Mouse (Mus musculus) embryonic facial prominence, embryonic 14.5 days (tissue): Measurements from ENCODE around the gene 4930455H04Rik. TPM values are rescaled to one million over a fixed set of nuclear protein-coding genes. Genes with fewer than 3 reads are reported as not detected.

ENCODE experiments used
- ATAC-seq: fragments of 200-750 bp; cut with Nextera tagmentation; 2 replicates; pipeline ENCODE4 v1.8.0; 2017; ENCODE audit warnings: low read depth, moderate number of reproducible peaks, moderate TSS enrichment
- DNase-seq: peaks from one replicate; pipeline ENCODE4 v3.0.0-alpha.2; 2015; ENCODE audit warnings: low spot score
- H3K27ac ChIP-seq: fragments of 300-500 bp; sonication (generic); replicated peaks from 2 replicates; pipeline ENCODE4 v1.5.1; 2014; ENCODE audit warnings: low read depth, mild to moderate bottlenecking, low read length, moderate library complexity
- H3K27me3 ChIP-seq: fragments of 300-500 bp; sonication (generic); replicated peaks from 2 replicates; pipeline ENCODE4 v1.6.1; 2014; ENCODE audit warnings: low read length; ENCODE audit not compliant: control insufficient read depth, insufficient read depth
- H3K36me3 ChIP-seq: fragments of 300-500 bp; sonication (generic); 2 replicates; pipeline ENCODE4 v1.6.1; 2014; ENCODE audit warnings: low read length, mixed read lengths; ENCODE audit not compliant: control insufficient read depth, insufficient read depth
- H3K4me1 ChIP-seq: fragments of 300-500 bp; sonication (generic); 2 replicates; pipeline ENCODE4 v1.6.1; 2014; ENCODE audit warnings: antibody characterized with exemption, low read length; ENCODE audit not compliant: control insufficient read depth, insufficient read depth
- H3K4me2 ChIP-seq: fragments of 300-500 bp; sonication (generic); 2 replicates; pipeline ENCODE4 v1.6.1; 2014; ENCODE audit warnings: low read depth, mild to moderate bottlenecking, low read length, moderate library complexity, mixed read lengths
- H3K4me3 ChIP-seq: fragments of 300-500 bp; sonication (generic); 2 replicates; pipeline ENCODE4 v1.5.1; 2014; ENCODE audit warnings: low read depth, mild to moderate bottlenecking, low read length
- H3K9ac ChIP-seq: fragments of 300-500 bp; sonication (generic); 2 replicates; pipeline ENCODE4 v1.6.1; 2014; ENCODE audit warnings: low read depth, mild to moderate bottlenecking, low read length, moderate library complexity, mixed read lengths
- H3K9me3 ChIP-seq: fragments of 300-500 bp; sonication (generic); 2 replicates; pipeline ENCODE4 v1.6.1; 2016; ENCODE audit warnings: low read length; ENCODE audit not compliant: control insufficient read depth
- WGBS: fragments of 180-500 bp; shearing (Covaris S2); extraction: QIAGEN DNeasy Blood & Tissue Kit; methylation state at CpG from one replicate; pipeline ENCODE4 v1.1.7; 2014; 5-methylcytosine and 5-hydroxymethylcytosine counted together
- polyA plus RNA-seq: library from polyadenylated mRNA; unstranded; fragments of >200 nt; fragmentation: Nextera tagmentation; extraction: Ambion mirVana; gene quantifications from 2 replicates; pipeline ENCODE4 v1.2.1, GENCODE M21; 2014

The 4930455H04Rik gene
- polyA plus RNA-seq, 1 experiment from 2014 or later, result not detected

GRCm38 (mm10) chr3:117001686-117002485 is 33.8 kb downstream of the 4930455H04Rik start:
- no peaks in the 10 kb centered on the region for H3K4me1 ChIP-seq
- WGBS, result 51% methylated on average over 9 of the region's 9 CpGs
- peak; percentile 53; the same call in 1 of the 2 replicates for ATAC-seq
- no peaks in the 10 kb centered on the region for H3K36me3 ChIP-seq
- no peak overlapping the region for H3K4me2 ChIP-seq
- H3K9ac ChIP-seq, result no peak overlapping the region
- H3K27me3 ChIP-seq, result no peaks in the 10 kb centered on the region
- DNase-seq, result no peak
- H3K4me3 ChIP-seq, result no peak overlapping the region
- H3K27ac ChIP-seq, result no peak overlapping the region
- H3K9me3 ChIP-seq, result no peaks in the 10 kb centered on the region

- no peak overlapping the region for H3K4me3 ChIP-seq
- no peaks in the 10 kb centered on the region for H3K36me3 ChIP-seq
- no peaks in the 10 kb centered on the region for H3K4me1 ChIP-seq
- H3K27me3 ChIP-seq, result no peaks in the 10 kb centered on the region
- ATAC-seq (no peak), DNase-seq (no peak)
- no peak overlapping the region for H3K4me2 ChIP-seq
- H3K9me3 ChIP-seq, result no peaks in the 10 kb centered on the region
- 60% methylated on average over 6 of the region's 6 CpGs for WGBS
- H3K9ac ChIP-seq, result no peak overlapping the region
- H3K27ac ChIP-seq, result no peak overlapping the region
These were observed 35.3 kb downstream of the 4930455H04Rik start for GRCm38 (mm10) chr3:117003379-117003778.

GRCm38 (mm10) chr3:117006636-117007035 is 38.6 kb downstream of the 4930455H04Rik start:
- Histone ChIP-seq H3K27me3 (no peaks in the 10 kb centered on the region), H3K9me3 (no peaks in the 10 kb centered on the region), H3K9ac (no peak overlapping the region), H3K4me3 (no peak overlapping the region), H3K4me1 (no peaks in the 10 kb centered on the region), H3K4me2 (no peak overlapping the region), H3K27ac (no peak overlapping the region), H3K36me3 (no peaks in the 10 kb centered on the region)
- 90% methylated on average over 3 of the region's 3 CpGs for WGBS
- ATAC-seq (no peak), DNase-seq (no peak)

- H3K4me2 ChIP-seq, result no peak overlapping the region
- no peaks in the 10 kb centered on the region for H3K36me3 ChIP-seq
- H3K9ac ChIP-seq, result no peak overlapping the region
- no peaks in the 10 kb centered on the region for H3K9me3 ChIP-seq
- H3K27me3 ChIP-seq, result no peaks in the 10 kb centered on the region
- DNase-seq, result no peak
- H3K27ac ChIP-seq, result no peak overlapping the region
- H3K4me1 ChIP-seq, result no peaks in the 10 kb centered on the region
- ATAC-seq, result no peak
- 75% methylated on average over 6 of the region's 6 CpGs for WGBS
- no peak overlapping the region for H3K4me3 ChIP-seq
These were observed 39.3 kb downstream of the 4930455H04Rik start for GRCm38 (mm10) chr3:117007340-117007739.

- no peaks in the 10 kb centered on the region for H3K27me3 ChIP-seq
- no peak overlapping the region for H3K4me3 ChIP-seq
- H3K9ac ChIP-seq, result no peak overlapping the region
- no peaks in the 10 kb centered on the region for H3K9me3 ChIP-seq
- whole genome bisulfite sequencing, result 68% methylated on average over 6 of the region's 6 CpGs
- ATAC-seq (no peak), DNase-seq (no peak)
- H3K27ac ChIP-seq, result no peak overlapping the region
- no peaks in the 10 kb centered on the region for H3K4me1 ChIP-seq
- H3K36me3 ChIP-seq, result no peaks in the 10 kb centered on the region
- no peak overlapping the region for H3K4me2 ChIP-seq
These were observed 42.1 kb downstream of the 4930455H04Rik start for GRCm38 (mm10) chr3:117010182-117010581.

- Histone ChIP-seq H3K36me3 (no peaks in the 10 kb centered on the region), H3K9me3 (no peaks in the 10 kb centered on the region), H3K4me1 (no peaks in the 10 kb centered on the region), H3K4me3 (no peak overlapping the region), H3K27ac (no peak overlapping the region), H3K27me3 (no peaks in the 10 kb centered on the region), H3K9ac (no peak overlapping the region), H3K4me2 (no peak overlapping the region)
- no peak for ATAC-seq
- no peak for DNase-seq
- WGBS, result 87% methylated on average over 3 of the region's 3 CpGs
These were observed 52.3 kb downstream of the 4930455H04Rik start for GRCm38 (mm10) chr3:117020319-117020718.

- ATAC-seq (no peak), DNase-seq (no peak)
- H3K9me3 ChIP-seq, result no peaks in the 10 kb centered on the region
- H3K4me2 ChIP-seq, result no peak overlapping the region
- no peak overlapping the region for H3K27ac ChIP-seq
- H3K36me3 ChIP-seq, result no peaks in the 10 kb centered on the region
- no peak overlapping the region for H3K4me3 ChIP-seq
- no peak overlapping the region for H3K9ac ChIP-seq
- no peaks in the 10 kb centered on the region for H3K4me1 ChIP-seq
- no peaks in the 10 kb centered on the region for H3K27me3 ChIP-seq
- 49% methylated on average over 7 of the region's 7 CpGs for WGBS
These were observed 53.8 kb downstream of the 4930455H04Rik start for GRCm38 (mm10) chr3:117021907-117022306.

- Histone ChIP-seq H3K27ac (no peak overlapping the region), H3K4me1 (no peaks in the 10 kb centered on the region), H3K9me3 (no peaks in the 10 kb centered on the region), H3K9ac (no peak overlapping the region), H3K36me3 (no peaks in the 10 kb centered on the region), H3K4me2 (no peak overlapping the region), H3K27me3 (no peaks in the 10 kb centered on the region), H3K4me3 (no peak overlapping the region)
- ATAC-seq, result no peak
- no peak for DNase-seq
- 79% methylated on average over 1 of the region's 1 CpGs for WGBS
These were observed 56.0 kb downstream of the 4930455H04Rik start for GRCm38 (mm10) chr3:117024111-117024510.

GRCm38 (mm10) chr3:117024557-117024956 is 56.5 kb downstream of the 4930455H04Rik start:
- no peaks in the 10 kb centered on the region for H3K4me1 ChIP-seq
- no peak overlapping the region for H3K27ac ChIP-seq
- no peak for ATAC-seq
- H3K9me3 ChIP-seq, result no peaks in the 10 kb centered on the region
- H3K36me3 ChIP-seq, result no peaks in the 10 kb centered on the region
- H3K27me3 ChIP-seq, result no peaks in the 10 kb centered on the region
- no peak overlapping the region for H3K9ac ChIP-seq
- no peak for DNase-seq
- WGBS, result 63% methylated on average over 5 of the region's 5 CpGs
- H3K4me2 ChIP-seq, result no peak overlapping the region
- H3K4me3 ChIP-seq, result no peak overlapping the region
